13 mouse cellular contexts compared by ENCODE assay signal in genomic region chr17:12872275-12873028, GRCm38 (mm10). TPM values are rescaled to one million over a fixed set of nuclear protein-coding genes. Genes with fewer than 3 reads are reported as not detected.
A peak's percentile ranks its signal among the peaks of the same experiment; 100 is the strongest.
DNase-seq lines count a peak whose midpoint lies in the region; ATAC-seq lines count a peak whose summit lies in the region.
"Had no signal": no experiment of that assay in that cellular context is flagged by ENCODE, and none has a peak within 500 bp of the region (broad histone marks: within the 10 kb centered on the region; RNA-seq: fewer than 3 reads in every experiment).

No protein-coding gene starts in this region.

- H3K4me3 ChIP-seq in limb, embryonic 11.5 days (ENCODE audit: low read depth, low read length), result no peak overlapping the region
- H3K4me3 ChIP-seq in kidney, embryonic 16.5 days (ENCODE audit: low read length), result no peak overlapping the region
- no peak overlapping the region for H3K4me3 ChIP-seq in midbrain, embryonic 13.5 days (replicated peaks)

- DNase-seq in frontal cortex, postnatal 25 days (ENCODE audit: low spot score in 2 of 2), result no peak
- DNase-seq in right cerebral cortex, postnatal 10 days (ENCODE audit: low spot score in 2 of 2), result peak; percentile 41 to 56
- no peak for DNase-seq in right cerebral cortex, postnatal 14 days
- DNase-seq in limb, embryonic 11.5 days (ENCODE audit: low spot score), result peak; percentile 56
- DNase-seq: kidney, postnatal 25 days had no signal

- no peaks in the 10 kb centered on the region for H3K36me3 ChIP-seq in limb, embryonic 11.5 days (ENCODE audit: control insufficient read depth, insufficient read depth, low read length)
- no peaks in the 10 kb centered on the region for H3K36me3 ChIP-seq in kidney, embryonic 16.5 days (ENCODE audit: insufficient read depth, low read length)
- no peaks in the 10 kb centered on the region for H3K36me3 ChIP-seq in midbrain, embryonic 13.5 days

- H3K4me1 ChIP-seq in limb, embryonic 11.5 days (ENCODE audit: control insufficient read depth, insufficient read depth, low read length), result peaks cover 14% of the 10 kb centered on the region
- H3K4me1 ChIP-seq in kidney, embryonic 16.5 days (ENCODE audit: insufficient read depth, low read length), result peaks cover 8% of the 10 kb centered on the region; the same call in 1 of the 2 replicates
- H3K4me1 ChIP-seq in midbrain, embryonic 13.5 days (replicated peaks), result no peaks in the 10 kb centered on the region

- no peaks in the 10 kb centered on the region for H3K27me3 ChIP-seq in limb, embryonic 11.5 days (ENCODE audit: control insufficient read depth, insufficient read depth, low read length)
- H3K27me3 ChIP-seq in kidney, embryonic 16.5 days (ENCODE audit: insufficient read depth, low read length), result no peaks in the 10 kb centered on the region
- H3K27me3 ChIP-seq in midbrain, embryonic 13.5 days, result no peaks in the 10 kb centered on the region

- H3K27ac ChIP-seq in limb, embryonic 11.5 days (replicated peaks; ENCODE audit: low read depth, low read length), result no peak overlapping the region
- no peak overlapping the region for H3K27ac ChIP-seq in kidney, embryonic 16.5 days (ENCODE audit: low read length)
- H3K27ac ChIP-seq in midbrain, embryonic 13.5 days, result no peak overlapping the region

- no peak overlapping the region for H3K4me2 ChIP-seq in limb, embryonic 11.5 days (ENCODE audit: low read depth, severe bottlenecking)
- no peak overlapping the region for H3K4me2 ChIP-seq in kidney, embryonic 16.5 days (replicated peaks; ENCODE audit: low read depth, low read length)
- no peak overlapping the region for H3K4me2 ChIP-seq in midbrain, embryonic 13.5 days (replicated peaks)

- WGBS in limb, embryonic 11.5 days, result 28% methylated on average over 16 of the region's 16 CpGs
- 52% methylated on average over 16 of the region's 16 CpGs for WGBS in kidney, embryonic 16.5 days
- 75% methylated on average over 16 of the region's 16 CpGs for WGBS in midbrain, embryonic 13.5 days

- peak; percentile 75 for ATAC-seq in frontal cortex, adult (ENCODE audit: low TSS enrichment)
- peak; percentile 33; the same call in 1 of the 2 replicates for ATAC-seq in limb, embryonic 11.5 days (ENCODE audit: insufficient number of reproducible peaks, low FRiP score, low TSS enrichment, low read depth)
- ATAC-seq in activated CD4-positive, CD25-positive, alpha-beta regulatory T cell, adult 4 months, result no peak
- no peak for ATAC-seq in kidney, embryonic 16.5 days (ENCODE audit: low FRiP score, low TSS enrichment)
- ATAC-seq in midbrain, embryonic 13.5 days, result no peak
- ATAC-seq: forebrain, embryonic 16.5 days had no signal

- H3K9ac ChIP-seq in limb, embryonic 11.5 days (ENCODE audit: low read length), result no peak overlapping the region
- H3K9ac ChIP-seq in kidney, embryonic 16.5 days (replicated peaks; ENCODE audit: low read length), result no peak overlapping the region
- no peak overlapping the region for H3K9ac ChIP-seq in midbrain, embryonic 13.5 days (replicated peaks)

- H3K9me3 ChIP-seq in limb, embryonic 11.5 days (ENCODE audit: control insufficient read depth, low read length), result no peaks in the 10 kb centered on the region
- no peaks in the 10 kb centered on the region for H3K9me3 ChIP-seq in kidney, embryonic 16.5 days (ENCODE audit: low read length)
- no peaks in the 10 kb centered on the region for H3K9me3 ChIP-seq in midbrain, embryonic 13.5 days

RNA-seq across cellular contexts. Expression of gene Mrgprh, which starts 3.4 kb away (rescaled TPM):
- polyA plus RNA-seq in limb, embryonic 11.5 days (2014; fragmentation: Nextera tagmentation; extraction: Ambion mirVana), result not detected in 2 replicates
- not detected for polyA plus RNA-seq in activated CD4-positive, CD25-positive, alpha-beta regulatory T cell, adult 4 months (2017; shearing (Covaris generic))
- polyA plus RNA-seq in kidney, embryonic 16.5 days (2015; fragmentation: Nextera tagmentation; extraction: Ambion mirVana), result not detected in 2 replicates
- not detected in 2 replicates for polyA plus RNA-seq in midbrain, embryonic 13.5 days (2015; fragmentation: Nextera tagmentation; extraction: Ambion mirVana)
- polyA plus RNA-seq: C2C12; forebrain, embryonic 16.5 days; heart, embryonic 16.5 days; lung, embryonic 16.5 days had no signal

RNA-seq across cellular contexts. Expression of gene Mas1, which starts 4.5 kb away (rescaled TPM):
- polyA plus RNA-seq in limb, embryonic 11.5 days (2014; fragmentation: Nextera tagmentation; extraction: Ambion mirVana), result 0.50 and 0.81 TPM in 2 replicates
- polyA plus RNA-seq in activated CD4-positive, CD25-positive, alpha-beta regulatory T cell, adult 4 months (2017; shearing (Covaris generic)), result under 1 TPM in 1 of 2 experiments, not detected in 1; 0.26 TPM
- 0.61 and 0.89 TPM in 2 replicates for polyA plus RNA-seq in kidney, embryonic 16.5 days (2015; fragmentation: Nextera tagmentation; extraction: Ambion mirVana)
- not detected in 2 replicates for polyA plus RNA-seq in midbrain, embryonic 13.5 days (2015; fragmentation: Nextera tagmentation; extraction: Ambion mirVana)
- polyA plus RNA-seq: C2C12 had no signal

RNA-seq across cellular contexts. Expression of gene Pnldc1, which starts 37.6 kb away (rescaled TPM):
- 1.7 and 2.3 TPM in 2 replicates for polyA plus RNA-seq in limb, embryonic 11.5 days (2014; fragmentation: Nextera tagmentation; extraction: Ambion mirVana)
- 1 to 10 TPM in 1 of 2 experiments, under 1 TPM in 1; 0.62 to 1.2 TPM for polyA plus RNA-seq in activated CD4-positive, CD25-positive, alpha-beta regulatory T cell, adult 4 months (2017; shearing (Covaris generic))
- 0.64 and 1.3 TPM in 2 replicates for polyA plus RNA-seq in kidney, embryonic 16.5 days (2015; fragmentation: Nextera tagmentation; extraction: Ambion mirVana)
- 1.5 and 2.0 TPM in 2 replicates for polyA plus RNA-seq in midbrain, embryonic 13.5 days (2015; fragmentation: Nextera tagmentation; extraction: Ambion mirVana)

RNA-seq across cellular contexts. Expression of gene Tcp1, which starts 43.0 kb away (rescaled TPM):
- 578 and 600 TPM in 2 replicates for polyA plus RNA-seq in limb, embryonic 11.5 days (2014; fragmentation: Nextera tagmentation; extraction: Ambion mirVana)
- polyA plus RNA-seq in activated CD4-positive, CD25-positive, alpha-beta regulatory T cell, adult 4 months (2017; shearing (Covaris generic)), result 100 to 1,000 TPM; 259 to 267 TPM
- 383 and 391 TPM in 2 replicates for polyA plus RNA-seq in kidney, embryonic 16.5 days (2015; fragmentation: Nextera tagmentation; extraction: Ambion mirVana)
- polyA plus RNA-seq in midbrain, embryonic 13.5 days (2015; fragmentation: Nextera tagmentation; extraction: Ambion mirVana), result 403 and 435 TPM in 2 replicates

RNA-seq across cellular contexts. Expression of gene Mrpl18, which starts 43.7 kb away (rescaled TPM):
- 195 and 199 TPM in 2 replicates for polyA plus RNA-seq in limb, embryonic 11.5 days (2014; fragmentation: Nextera tagmentation; extraction: Ambion mirVana)
- 100 to 1,000 TPM; 209 to 240 TPM for polyA plus RNA-seq in activated CD4-positive, CD25-positive, alpha-beta regulatory T cell, adult 4 months (2017; shearing (Covaris generic))
- 155 and 158 TPM in 2 replicates for polyA plus RNA-seq in kidney, embryonic 16.5 days (2015; fragmentation: Nextera tagmentation; extraction: Ambion mirVana)
- 138 and 145 TPM in 2 replicates for polyA plus RNA-seq in midbrain, embryonic 13.5 days (2015; fragmentation: Nextera tagmentation; extraction: Ambion mirVana)

Comparison
In these comparisons a context has a peak if more than half of its experiments do, and no peak if none do; other contexts are left out.
1. DNase-seq: peak in right cerebral cortex, postnatal 10 days (2 of 2) and limb, embryonic 11.5 days (single experiment); none in frontal cortex, postnatal 25 days (0 of 2) and right cerebral cortex, postnatal 14 days (single experiment).
2. ATAC-seq: peak in frontal cortex, adult (single experiment) and limb, embryonic 11.5 days (single experiment); none in activated CD4-positive, CD25-positive, alpha-beta regulatory T cell, adult 4 months (single experiment), kidney, embryonic 16.5 days (single experiment) and midbrain, embryonic 13.5 days (single experiment).